Mouse (Mus musculus) thymus, adult 2 months (tissue): ENCODE results near the gene Pip5kl1.

Source experiments
- CTCF ChIP-seq: fragments of 200-500 bp; IDR thresholded peaks from 2 replicates; pipeline ENCODE4 v1.5.1; 2012; ENCODE audit warnings: mild to moderate bottlenecking, control low read depth, low read length, moderate library complexity, borderline replicate concordance; ENCODE audit not compliant: control insufficient read depth, poor library complexity, insufficient read depth; ENCODE audit errors: extremely low read depth
- POLR2A ChIP-seq: fragments of 200-500 bp; IDR thresholded peaks from 2 replicates; pipeline ENCODE4 v1.6.1; 2012; ENCODE audit warnings: mild to moderate bottlenecking, low read length, control low read depth, moderate library complexity; ENCODE audit not compliant: control insufficient read depth, poor library complexity, insufficient read depth; ENCODE audit errors: extremely low read depth

DNA sequence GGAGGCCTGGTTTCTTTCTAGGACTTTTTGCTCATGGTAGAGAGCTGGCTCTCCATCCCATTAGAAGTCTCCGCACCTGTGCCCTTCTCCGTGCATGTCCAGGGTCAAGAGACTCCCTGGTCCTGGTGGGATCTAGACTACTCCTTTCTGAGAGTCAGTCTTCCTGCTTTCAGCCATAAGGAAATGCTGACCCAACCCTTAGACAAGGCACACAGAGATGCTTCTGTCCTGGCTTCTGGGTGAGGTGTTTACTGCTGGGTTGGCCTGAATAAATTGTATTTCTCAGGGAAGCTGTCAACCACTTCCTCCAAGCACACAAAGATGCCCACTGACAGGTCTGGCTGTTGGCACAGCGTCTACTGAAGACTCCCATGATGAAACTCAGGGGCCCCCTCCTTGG is 24.8 kb downstream of the Pip5kl1 start, which contains the start of gene St6galnac6:
- no peak for TF ChIP-seq POLR2A
- no peak for TF ChIP-seq CTCF
